Mouse (Mus musculus): ENCODE results near the gene Fgfr3. TPM values are rescaled to one million over a fixed set of nuclear protein-coding genes. Genes with fewer than 3 reads are reported as not detected.

The Fgfr3 gene
- polyA plus RNA-seq (2012; ENCODE audit: insufficient read depth, low replicate concordance): 0.39 and 0.68 TPM in 2 replicates

- TF ChIP-seq GATA1 (IDR thresholded peaks at IDR 0.05; ENCODE audit: borderline replicate concordance, low read length) (no peak), FLI1 (IDR thresholded peaks at IDR 0.05; ENCODE audit: low read length) (no peak)
- no peaks in the 10 kb centered on the region for H3K9me3 ChIP-seq
- peak within 1 kb of the TSS; percentile 91 for H3K4me3 ChIP-seq (replicated peaks)
- no peaks in the 10 kb centered on the region for H3K36me3 ChIP-seq (replicated peaks; ENCODE audit: low read length)
- H3K4me1 ChIP-seq: peaks cover 46% of the 10 kb centered on the region
- H3K27me3 ChIP-seq (replicated peaks): peaks cover 85% of the 10 kb centered on the region
Observed at GRCm38 (mm10) chr5:33721541-33722265, at the start of gene Fgfr3. TSS of gene Fgfr3 (plus strand) at chr5:33721674.

GRCm38 (mm10) chr5:33674439-33674838, 47.0 kb upstream of the Fgfr3 start:
- TF ChIP-seq GATA1 (IDR thresholded peaks at IDR 0.05; ENCODE audit: borderline replicate concordance, low read length) (no peak), FLI1 (IDR thresholded peaks at IDR 0.05; ENCODE audit: low read length) (no peak)
- Histone ChIP-seq H3K9me3 (no peaks in the 10 kb centered on the region), H3K36me3 (replicated peaks; ENCODE audit: low read length) (peaks cover 51% of the 10 kb centered on the region), H3K4me3 (replicated peaks) (no peak overlapping the region), H3K4me1 (peaks cover 65% of the 10 kb centered on the region), H3K27me3 (replicated peaks) (no peaks in the 10 kb centered on the region)

- H3K4me1 ChIP-seq: peaks cover 71% of the 10 kb centered on the region
- H3K4me3 ChIP-seq (replicated peaks): no peak overlapping the region
- H3K9me3 ChIP-seq: no peaks in the 10 kb centered on the region
- no peaks in the 10 kb centered on the region for H3K27me3 ChIP-seq (replicated peaks)
- peaks cover 36% of the 10 kb centered on the region for H3K36me3 ChIP-seq (replicated peaks; ENCODE audit: low read length)
- TF ChIP-seq GATA1 (IDR thresholded peaks at IDR 0.05; ENCODE audit: borderline replicate concordance, low read length): no peak
- TF ChIP-seq FLI1 (IDR thresholded peaks at IDR 0.05; ENCODE audit: low read length): no peak
Observed at GRCm38 (mm10) chr5:33675964-33676363, 45.5 kb upstream of the Fgfr3 start.

- peaks cover 82% of the 10 kb centered on the region for H3K4me1 ChIP-seq
- no peak for TF ChIP-seq FLI1 (IDR thresholded peaks at IDR 0.05; ENCODE audit: low read length)
- no peak for TF ChIP-seq GATA1 (IDR thresholded peaks at IDR 0.05; ENCODE audit: borderline replicate concordance, low read length)
- 0 out of 2 replicates have a peak, but pooled peaks cover 5% of the 10 kb centered on the region for H3K9me3 ChIP-seq
- no peaks in the 10 kb centered on the region for H3K27me3 ChIP-seq (replicated peaks)
- no peak overlapping the region for H3K4me3 ChIP-seq (replicated peaks)
- peaks cover 14% of the 10 kb centered on the region for H3K36me3 ChIP-seq (replicated peaks; ENCODE audit: low read length)
Observed at GRCm38 (mm10) chr5:33678244-33678643, 43.2 kb upstream of the Fgfr3 start.

- no peak for TF ChIP-seq GATA1 (IDR thresholded peaks at IDR 0.05; ENCODE audit: borderline replicate concordance, low read length)
- TF ChIP-seq FLI1 (IDR thresholded peaks at IDR 0.05; ENCODE audit: low read length): no peak
- peaks cover 22% of the 10 kb centered on the region for H3K27me3 ChIP-seq (replicated peaks)
- H3K9me3 ChIP-seq: 0 out of 2 replicates have a peak, but pooled peaks cover 5% of the 10 kb centered on the region
- H3K4me1 ChIP-seq: peaks cover 83% of the 10 kb centered on the region
- H3K4me3 ChIP-seq (replicated peaks): peak overlapping the region; percentile 79
- H3K36me3 ChIP-seq (replicated peaks; ENCODE audit: low read length): no peaks in the 10 kb centered on the region
Observed at GRCm38 (mm10) chr5:33681044-33681443, 40.4 kb upstream of the Fgfr3 start.

GRCm38 (mm10) chr5:33681611-33682388, 39.7 kb upstream of the Fgfr3 start:
- Histone ChIP-seq H3K4me3 (replicated peaks) (peak overlapping the region; percentile 79), H3K36me3 (replicated peaks; ENCODE audit: low read length) (no peaks in the 10 kb centered on the region), H3K9me3 (0 out of 2 replicates have a peak, but pooled peaks cover 5% of the 10 kb centered on the region), H3K27me3 (replicated peaks) (peaks cover 30% of the 10 kb centered on the region), H3K4me1 (peaks cover 85% of the 10 kb centered on the region)
- TF ChIP-seq GATA1 (IDR thresholded peaks at IDR 0.05; ENCODE audit: borderline replicate concordance, low read length) (0 out of 3 replicates have a peak, but pooled peaks have one; percentile 50), FLI1 (IDR thresholded peaks at IDR 0.05; ENCODE audit: low read length) (no peak; the same call in 1 of the 2 replicates)

- Histone ChIP-seq H3K4me1 (peaks cover 95% of the 10 kb centered on the region), H3K36me3 (replicated peaks; ENCODE audit: low read length) (no peaks in the 10 kb centered on the region), H3K9me3 (0 out of 2 replicates have a peak, but pooled peaks cover 5% of the 10 kb centered on the region), H3K4me3 (replicated peaks) (no peak overlapping the region), H3K27me3 (replicated peaks) (peaks cover 42% of the 10 kb centered on the region)
- no peak for TF ChIP-seq FLI1 (IDR thresholded peaks at IDR 0.05; ENCODE audit: low read length)
- TF ChIP-seq GATA1 (IDR thresholded peaks at IDR 0.05; ENCODE audit: borderline replicate concordance, low read length): no peak
Observed at GRCm38 (mm10) chr5:33682963-33683362, 38.5 kb upstream of the Fgfr3 start.

- 0 out of 2 replicates have a peak, but pooled peaks cover 5% of the 10 kb centered on the region for H3K9me3 ChIP-seq
- peaks cover 53% of the 10 kb centered on the region for H3K27me3 ChIP-seq (replicated peaks)
- peaks cover 96% of the 10 kb centered on the region for H3K4me1 ChIP-seq
- H3K36me3 ChIP-seq (replicated peaks; ENCODE audit: low read length): no peaks in the 10 kb centered on the region
- no peak overlapping the region for H3K4me3 ChIP-seq (replicated peaks)
- no peak for TF ChIP-seq GATA1 (IDR thresholded peaks at IDR 0.05; ENCODE audit: borderline replicate concordance, low read length)
- TF ChIP-seq FLI1 (IDR thresholded peaks at IDR 0.05; ENCODE audit: low read length): no peak
Observed at GRCm38 (mm10) chr5:33683897-33684652, 37.4 kb upstream of the Fgfr3 start.

- peaks cover 91% of the 10 kb centered on the region for H3K4me1 ChIP-seq
- H3K4me3 ChIP-seq (replicated peaks): no peak overlapping the region
- no peak for TF ChIP-seq FLI1 (IDR thresholded peaks at IDR 0.05; ENCODE audit: low read length)
- TF ChIP-seq GATA1 (IDR thresholded peaks at IDR 0.05; ENCODE audit: borderline replicate concordance, low read length): no peak
Observed at GRCm38 (mm10) chr5:33684932-33685331, 36.5 kb upstream of the Fgfr3 start.

More at GRCm38 (mm10) chr5:33684932-33685331, 36.5 kb upstream of the Fgfr3 start:
- no peaks in the 10 kb centered on the region for H3K36me3 ChIP-seq (replicated peaks; ENCODE audit: low read length)
- H3K27me3 ChIP-seq (replicated peaks): peaks cover 61% of the 10 kb centered on the region
- H3K9me3 ChIP-seq: 0 out of 2 replicates have a peak, but pooled peaks cover 5% of the 10 kb centered on the region

Data from megakaryocyte, embryonic 14.5 days (primary cell).